Mouse (Mus musculus) spleen, adult 2 months (tissue): ENCODE results near the gene Sp1.

Experiments used
- CTCF ChIP-seq: fragments of 200-500 bp; IDR thresholded peaks from 2 replicates; pipeline ENCODE4 v1.5.1; 2011; ENCODE audit warnings: mild to moderate bottlenecking, inconsistent platforms; ENCODE audit not compliant: insufficient read depth, insufficient read length, insufficient replicate concordance; ENCODE audit errors: extremely low read depth
- POLR2A ChIP-seq: fragments of 200-500 bp; IDR thresholded peaks from 2 replicates; pipeline ENCODE4 v1.6.1; 2011; ENCODE audit warnings: low read depth, low read length, inconsistent platforms

DNA sequence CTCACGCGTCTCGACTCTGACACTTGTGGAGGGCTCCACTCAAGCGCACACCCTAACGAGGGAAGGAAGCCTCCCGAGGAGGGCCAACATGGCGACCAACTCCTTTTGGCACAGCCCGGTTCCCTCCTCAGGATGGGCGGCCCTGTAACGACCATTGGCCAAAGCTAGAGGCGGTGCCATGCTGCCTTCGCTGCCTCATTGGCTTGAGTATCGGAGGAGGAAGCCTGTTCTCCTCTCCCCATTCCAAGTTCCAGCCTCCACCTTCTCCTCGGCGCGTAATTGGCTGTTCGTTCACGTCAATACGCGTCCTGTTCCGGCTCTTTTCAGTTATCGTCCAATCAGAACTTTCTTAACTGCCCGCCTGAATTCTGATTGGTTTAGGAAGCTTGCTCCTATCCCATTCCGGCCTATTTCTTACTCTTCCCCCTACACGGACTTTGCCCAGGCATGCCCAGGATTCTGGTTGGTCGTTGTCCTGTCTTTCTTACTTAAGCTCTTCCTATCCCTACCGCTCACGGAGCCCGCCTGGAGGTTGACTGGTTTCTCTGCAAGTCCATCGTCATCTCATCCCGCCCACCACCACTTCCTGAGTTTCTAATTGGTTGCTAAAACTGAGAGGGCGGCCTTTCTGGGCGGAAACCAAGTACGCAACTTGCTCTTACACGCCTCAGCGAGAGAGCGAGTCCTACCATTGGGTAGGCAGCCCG is at the start of gene Sp1:
- TF ChIP-seq POLR2A = peak; percentile 99
- no peak for TF ChIP-seq CTCF
